Mouse (Mus musculus): ENCODE data around the gene Prmt3. TPM values are rescaled to one million over a fixed set of nuclear protein-coding genes. Genes with fewer than 3 reads are reported as not detected.

The Prmt3 gene
- 10 to 100 TPM; 15.3 to 16.0 TPM for total RNA-seq (2021)
- long read RNA-seq, experiment 1, transcript Prmt3-201 (16 exons, 2,507 nt), result major isoform, 13 of 18 reads
- long read RNA-seq, experiment 1, partial matches to known transcripts, result 1 of 18 reads
- long read RNA-seq, experiment 1, other reads (novel, unspliced or antisense), result 3 of 18 reads
- long read RNA-seq, experiment 2, transcript Prmt3-201 (16 exons, 2,507 nt), result major isoform, 10 of 14 reads
- long read RNA-seq, experiment 2, partial matches to known transcripts, result 0 of 14 reads
- long read RNA-seq, experiment 2, other reads (novel, unspliced or antisense), result 3 of 14 reads

- peak; percentile 96 to 98 for DNase-seq
These were observed at the start of gene Prmt3 for GRCm38 (mm10) chr7:49778114-49778901. Gene Prmt3, plus strand, starts transcription at chr7:49778346.

GRCm38 (mm10) chr7:49734342-49734741 lies 43.8 kb upstream of the Prmt3 start:
- DNase-seq, result no peak

DNA sequence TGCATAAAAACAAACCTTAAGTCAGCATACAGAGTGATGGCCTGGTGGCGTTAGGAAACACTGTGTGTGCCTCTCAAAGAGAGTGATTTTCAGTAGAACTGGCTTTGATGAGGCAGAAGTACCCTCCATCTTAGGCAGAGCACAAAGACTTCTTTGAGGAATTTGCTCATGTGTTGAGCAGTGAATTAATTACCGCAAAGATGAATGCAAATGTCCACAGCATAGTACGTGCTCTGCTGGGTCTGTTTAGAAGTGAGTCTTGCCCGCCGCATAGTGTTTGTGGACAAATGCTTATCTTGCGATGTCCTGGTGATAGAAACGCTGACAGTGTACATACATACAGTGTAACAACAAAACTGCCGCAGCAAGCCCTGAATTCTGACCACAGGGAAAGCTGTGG lies 38.7 kb upstream of the Prmt3 start:
- no peak for DNase-seq

GRCm38 (mm10) chr7:49741474-49741873 lies 36.7 kb upstream of the Prmt3 start:
- peak in 1 of 2 experiments; percentile 14 for DNase-seq

DNA sequence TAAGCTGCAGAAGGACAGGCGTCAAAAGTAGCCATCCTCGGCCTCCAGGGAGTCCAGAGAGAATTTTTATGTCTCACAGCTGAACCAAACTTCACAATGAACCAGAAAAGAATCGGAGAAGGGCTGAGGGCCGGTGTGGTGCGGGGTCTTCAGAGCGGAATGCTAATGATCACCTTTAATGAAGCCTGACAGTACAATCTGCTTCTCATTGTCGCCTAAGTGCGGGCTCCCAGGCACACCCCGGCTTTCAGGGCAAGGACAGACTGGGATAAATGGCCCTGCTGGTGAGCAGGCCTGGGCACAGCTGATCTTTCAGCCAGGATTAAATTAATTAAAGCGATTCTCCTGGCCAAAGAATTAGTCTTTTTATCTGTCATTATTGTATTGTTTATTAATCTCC lies 36.2 kb upstream of the Prmt3 start:
- DNase-seq, result no peak

DNA sequence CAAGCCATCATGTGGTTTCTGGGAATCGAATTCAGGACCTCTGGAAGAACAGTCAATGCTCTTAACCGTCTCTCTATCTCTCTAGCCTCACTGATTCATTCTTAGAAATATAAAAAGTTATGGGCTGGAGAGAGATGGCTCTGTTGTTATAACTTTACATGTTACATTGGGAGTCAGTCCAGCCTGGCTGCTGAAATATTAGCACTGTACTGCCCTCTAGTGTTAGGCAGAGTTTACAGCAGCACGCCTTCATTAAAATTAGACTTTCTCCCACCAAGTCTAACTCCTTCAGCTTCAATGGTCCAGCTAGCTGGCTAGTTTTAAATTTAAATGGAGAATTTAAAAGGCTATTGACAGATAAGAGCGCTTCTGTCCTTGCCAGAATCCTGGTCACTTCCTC lies 27.0 kb upstream of the Prmt3 start:
- peak; percentile 15 to 59 for DNase-seq

DNA sequence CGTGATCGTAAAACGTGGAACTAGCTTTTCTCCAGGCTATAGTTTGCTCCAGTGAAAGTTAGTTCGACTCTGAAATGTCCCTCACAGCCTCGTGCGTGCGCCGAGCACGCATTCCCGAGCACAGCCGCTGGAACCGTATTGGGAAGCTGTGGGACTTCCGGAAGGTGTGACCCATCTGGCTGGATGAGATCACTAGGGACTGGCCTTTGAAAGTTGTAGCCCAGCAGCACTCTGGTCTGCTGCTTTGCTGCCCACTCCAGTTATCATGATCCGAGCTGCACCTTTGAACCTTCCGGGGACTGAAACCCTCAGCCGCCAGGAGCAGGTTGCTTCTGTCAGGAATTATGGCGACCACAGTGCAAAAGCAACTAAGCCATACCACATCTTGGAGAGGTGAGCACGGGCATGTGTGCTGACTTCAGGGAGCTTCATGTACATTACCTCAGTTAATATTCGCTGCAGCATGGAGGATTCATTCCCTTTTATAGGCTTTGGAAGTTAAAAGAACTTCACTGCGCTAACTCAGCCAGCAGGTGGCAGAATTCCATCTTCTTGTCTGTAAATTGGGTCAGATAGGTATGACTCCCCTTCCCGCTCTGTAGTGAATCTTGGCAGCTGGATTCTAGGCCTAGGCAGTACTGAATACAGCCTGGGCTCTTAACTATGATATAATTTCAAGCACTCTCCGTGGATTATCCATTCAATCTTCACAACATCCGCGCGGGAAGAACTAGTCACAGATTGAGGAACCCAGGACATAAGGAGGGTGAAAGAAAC lies 25.2 kb upstream of the Prmt3 start:
- DNase-seq, result peak; percentile 15 to 55

- DNase-seq, result peak; percentile 43 to 80
These were observed 23.4 kb upstream of the Prmt3 start for GRCm38 (mm10) chr7:49754767-49755166.

- peak; percentile 68 to 72 for DNase-seq
These were observed 19.1 kb upstream of the Prmt3 start, which contains the start of gene Htatip2 for GRCm38 (mm10) chr7:49758934-49759571. Gene Htatip2, plus strand, starts transcription at chr7:49759115.

- no peak for DNase-seq
These were observed 15.5 kb upstream of the Prmt3 start for GRCm38 (mm10) chr7:49762605-49763004.

GRCm38 (mm10) chr7:49764011-49764716 lies 14.0 kb upstream of the Prmt3 start:
- DNase-seq, result no peak

DNA sequence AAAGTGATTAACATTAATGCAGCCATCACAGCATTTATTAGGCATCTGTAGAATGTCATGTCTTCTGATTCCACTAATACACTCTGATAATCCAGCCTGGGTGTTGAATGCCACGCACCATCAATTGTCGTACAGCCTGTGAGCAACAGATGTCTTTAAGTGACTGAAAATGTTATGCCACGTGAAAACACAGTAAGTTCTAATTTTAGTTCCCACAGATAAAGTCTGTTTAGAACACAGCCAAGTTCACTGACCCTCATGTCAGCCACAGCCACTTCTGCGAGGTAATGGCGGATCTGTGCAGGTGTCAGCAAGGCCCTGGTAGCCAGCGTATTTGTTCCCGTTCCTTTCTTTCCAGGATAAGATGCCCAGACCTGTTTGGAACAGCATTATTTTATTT lies 12.0 kb upstream of the Prmt3 start:
- DNase-seq, result no peak

DNA sequence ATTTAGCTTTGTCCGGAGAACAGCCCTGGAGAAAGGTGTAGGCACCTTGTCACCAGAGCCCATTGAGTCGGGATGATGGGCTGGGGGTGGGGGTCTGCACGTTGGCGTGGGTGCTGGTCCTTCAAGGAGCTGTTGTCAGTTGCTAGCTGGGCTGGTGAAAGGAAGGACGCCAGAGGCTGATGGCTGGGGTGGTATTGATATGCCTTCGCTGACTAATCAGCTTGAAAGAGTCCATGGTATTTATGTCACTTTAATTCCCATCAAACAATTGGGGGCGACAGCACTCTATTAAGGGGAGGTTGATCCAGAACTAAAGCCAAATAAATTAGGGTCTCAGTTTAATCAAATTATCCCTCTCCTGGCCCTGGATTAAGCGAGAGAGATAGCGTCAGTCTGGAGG lies 9.6 kb upstream of the Prmt3 start:
- no peak for DNase-seq

- no peak for DNase-seq
These were observed 3.8 kb upstream of the Prmt3 start for GRCm38 (mm10) chr7:49774396-49774795.

- no peak for DNase-seq
These were observed 561 bp upstream of the Prmt3 start for GRCm38 (mm10) chr7:49777585-49777984.

DNA sequence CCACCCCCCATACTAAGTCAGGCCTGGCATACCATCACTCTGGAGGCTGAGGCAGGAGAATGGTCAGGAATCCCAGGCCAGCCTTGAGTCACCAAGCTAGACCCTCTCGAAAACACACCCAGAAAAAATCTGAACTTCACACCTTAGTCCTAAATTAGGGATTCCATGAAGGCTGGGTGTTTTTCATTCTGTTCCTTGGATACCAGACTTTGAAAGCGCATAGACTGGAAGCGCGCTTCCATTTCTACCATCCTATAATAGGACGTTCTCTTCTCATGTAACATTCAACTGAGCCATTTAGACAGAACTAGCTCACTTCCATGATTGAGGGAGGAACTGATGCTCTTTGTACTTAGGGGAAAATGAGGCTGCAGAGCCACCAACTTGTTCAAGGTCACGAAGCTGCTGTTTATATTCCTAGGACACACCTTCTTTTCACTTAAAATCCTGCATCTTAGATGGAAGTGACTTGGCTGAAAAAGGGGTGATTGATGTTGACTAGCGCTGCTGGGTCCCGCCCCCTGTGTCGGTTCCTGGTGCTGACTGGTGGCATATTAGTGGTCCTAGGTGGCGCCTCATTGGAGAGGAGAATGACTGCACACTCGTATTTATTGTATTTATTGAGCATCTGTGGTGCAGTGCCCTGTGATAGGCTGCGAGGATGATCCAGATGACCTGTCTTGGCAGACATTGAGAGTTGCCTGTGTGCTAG lies 914 bp downstream of the Prmt3 start:
- DNase-seq, result no peak

DNA sequence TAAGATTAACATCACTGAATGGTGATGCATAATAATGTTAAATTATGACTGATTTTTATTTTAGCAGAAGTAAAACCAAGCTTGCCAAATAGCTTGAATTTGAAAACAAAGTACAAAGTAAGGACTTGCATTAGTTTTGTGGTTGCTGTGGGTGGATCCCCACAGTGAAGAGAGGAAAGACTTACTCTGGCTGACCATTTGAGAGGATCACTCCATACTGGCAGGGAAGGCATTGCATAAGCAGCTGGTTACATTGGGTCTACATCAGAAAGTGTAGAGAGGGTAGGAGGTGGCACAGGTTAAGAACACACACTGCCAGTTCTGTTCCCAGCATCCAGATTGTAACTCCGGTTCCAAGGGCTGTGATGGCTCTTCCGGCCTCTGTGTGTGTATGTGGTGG lies 4.9 kb downstream of the Prmt3 start:
- DNase-seq, result no peak

GRCm38 (mm10) chr7:49785141-49785540 lies 7.0 kb downstream of the Prmt3 start:
- no peak for DNase-seq

DNA sequence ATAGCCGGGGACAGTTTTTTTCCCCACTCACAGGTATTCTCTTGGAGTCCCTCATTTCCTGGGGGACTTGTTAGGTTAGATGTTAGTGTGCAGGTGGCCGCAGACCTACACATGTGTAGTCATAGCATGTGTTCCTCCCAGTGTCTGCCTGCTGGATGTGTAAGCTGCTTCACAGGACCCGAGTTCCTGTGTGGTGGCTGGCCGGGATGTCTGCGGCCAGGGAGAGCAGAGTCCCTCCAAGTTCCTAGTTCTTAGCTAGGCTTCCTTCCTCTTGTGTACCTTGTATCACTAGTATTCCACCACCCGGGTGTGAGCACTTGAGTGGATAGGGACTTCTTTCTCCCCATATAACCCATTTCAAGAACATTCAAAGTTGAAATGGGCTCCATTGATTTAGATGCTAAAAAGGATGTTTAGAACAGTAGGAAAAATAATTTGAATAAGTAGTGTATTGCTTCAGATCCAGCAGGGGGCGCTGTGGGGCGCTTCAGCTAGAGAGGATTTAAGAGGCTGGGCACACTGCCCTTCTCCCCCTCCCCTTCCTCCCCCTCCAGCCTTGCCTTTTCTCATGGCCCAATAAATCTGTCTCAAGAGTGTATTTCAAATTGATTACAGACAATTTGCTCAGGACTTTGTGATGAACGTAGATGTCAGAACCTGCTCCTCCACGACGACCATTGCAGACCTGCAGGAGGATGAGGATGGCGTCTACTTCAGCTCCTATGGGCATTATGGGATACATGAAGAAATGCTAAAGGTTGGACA lies 8.7 kb downstream of the Prmt3 start:
- DNase-seq, result peak in 1 of 2 experiments; percentile 40

GRCm38 (mm10) chr7:49787383-49787645 lies 9.2 kb downstream of the Prmt3 start:
- no peak for DNase-seq
